Mouse (Mus musculus): ENCODE data around the gene Cox5b.

- TF ChIP-seq CTCF (IDR thresholded peaks at IDR 0.05; ENCODE audit: control insufficient read depth, insufficient read depth, low read length) = no peak
- no peak for TF ChIP-seq POLR2A (IDR thresholded peaks at IDR 0.05; ENCODE audit: borderline replicate concordance, control insufficient read depth, low read depth, low read length)
These were observed 23.1 kb downstream of the Cox5b start, which contains the start of gene Actr1b for GRCm38 (mm10) chr1:36714311-36714710.

Data from bone marrow, adult 2 months (tissue).